8 mouse cellular contexts compared by ENCODE assay signal in the genomic region with DNA sequence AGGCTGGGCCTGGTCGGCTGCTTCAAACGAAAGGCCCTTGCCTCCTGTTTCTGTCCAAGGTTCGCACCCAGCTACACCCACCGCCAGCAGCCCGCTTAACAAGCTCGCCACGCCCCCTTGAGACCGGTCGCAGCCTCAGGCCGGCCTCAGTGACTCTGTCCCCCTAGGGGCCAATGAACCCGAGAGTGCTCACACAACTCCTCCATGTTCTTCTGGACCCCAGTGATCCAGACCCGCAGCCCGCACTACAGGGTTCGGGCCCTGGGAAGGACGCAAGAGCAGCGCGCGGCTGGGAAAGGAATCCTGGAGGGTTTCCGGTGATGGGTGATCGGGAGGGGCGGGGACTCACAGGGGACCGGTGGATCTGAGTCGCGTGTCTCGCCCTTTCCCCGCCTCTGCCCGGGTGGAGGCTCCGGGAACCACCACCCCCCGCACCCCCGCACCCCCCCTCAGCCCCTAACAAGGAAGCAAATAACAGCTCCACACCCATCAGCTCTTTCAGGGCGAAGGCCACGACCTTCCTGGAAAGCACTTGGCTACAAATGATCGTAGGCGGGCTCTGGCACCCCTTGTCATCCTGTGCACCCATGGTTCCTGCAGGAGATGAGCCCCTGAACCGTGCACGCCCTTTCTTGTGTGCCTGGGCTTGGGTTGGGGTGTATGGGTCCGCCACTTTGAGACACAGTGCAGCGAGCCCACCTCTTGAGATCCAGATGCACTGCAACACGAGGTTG. TPM values are rescaled to one million over a fixed set of nuclear protein-coding genes. Genes with fewer than 3 reads are reported as not detected.
A peak's percentile ranks its signal among the peaks of the same experiment; 100 is the strongest.
DNase-seq lines count a peak whose midpoint lies in the region; ATAC-seq lines count a peak whose summit lies in the region.

No protein-coding gene starts in this region.

- peak; percentile 50 to 52 for DNase-seq in cerebellum, postnatal 10 days
- no peak for DNase-seq in cerebellum, adult 18-20 months
- peak; percentile 78 for DNase-seq in adrenal gland, postnatal 10 days
- peak; percentile 32 for DNase-seq in forelimb bud, embryonic 11.5 days (ENCODE audit: low read depth, low spot score)
- peak; percentile 60 for DNase-seq in hindbrain, embryonic 14.5 days (ENCODE audit: low spot score)
- peak; percentile 54 to 89 for DNase-seq in left cerebral cortex, postnatal 10 days (ENCODE audit: extremely low spot score in 1 of 2, low spot score in 2 of 2)
- DNase-seq in splenic B cell, adult 2 months (ENCODE audit: low read depth, low spot score): peak; percentile 62

- peaks cover 19% of the 10 kb centered on the region for H3K4me1 ChIP-seq in hindbrain, embryonic 14.5 days (replicated peaks; ENCODE audit: control insufficient read depth, insufficient read depth, low read length)
- peaks cover 22% of the 10 kb centered on the region for H3K4me1 ChIP-seq in megakaryocyte, embryonic 14.5 days

- peak overlapping the region; percentile 45 for H3K4me3 ChIP-seq in hindbrain, embryonic 14.5 days (replicated peaks; ENCODE audit: low read length)
- H3K4me3 ChIP-seq in megakaryocyte, embryonic 14.5 days (replicated peaks): peak overlapping the region; percentile 89

- intact Hi-C loops in left cerebral cortex, postnatal 10 days (cut with DNase I): no loop called here

- no peaks in the 10 kb centered on the region for H3K36me3 ChIP-seq in hindbrain, embryonic 14.5 days (replicated peaks; ENCODE audit: control insufficient read depth, insufficient read depth)
- H3K36me3 ChIP-seq in megakaryocyte, embryonic 14.5 days (replicated peaks; ENCODE audit: low read length): no peaks in the 10 kb centered on the region
- no peaks in the 10 kb centered on the region for H3K36me3 ChIP-seq in splenic B cell, adult 2 months (ENCODE audit: control insufficient read depth, insufficient read depth, low read length, poor library complexity, severe bottlenecking)

- no peaks in the 10 kb centered on the region for H3K27me3 ChIP-seq in hindbrain, embryonic 14.5 days (ENCODE audit: control insufficient read depth, insufficient read depth, low read length)
- peaks cover 77% of the 10 kb centered on the region for H3K27me3 ChIP-seq in megakaryocyte, embryonic 14.5 days (replicated peaks)
- H3K27me3 ChIP-seq in splenic B cell, adult 2 months (ENCODE audit: control insufficient read depth, insufficient read depth, low read length, poor library complexity, severe bottlenecking): no peaks in the 10 kb centered on the region

- peak overlapping the region; percentile 72 for H3K4me2 ChIP-seq in hindbrain, embryonic 14.5 days (replicated peaks)

- H3K9ac ChIP-seq in hindbrain, embryonic 14.5 days: peak overlapping the region; percentile 72

- no peaks in the 10 kb centered on the region for H3K9me3 ChIP-seq in hindbrain, embryonic 14.5 days (ENCODE audit: control insufficient read depth, low read length)
- H3K9me3 ChIP-seq in megakaryocyte, embryonic 14.5 days: no peaks in the 10 kb centered on the region

- under 1% methylated on average over 39 of the region's 39 CpGs for WGBS in hindbrain, embryonic 14.5 days

- ATAC-seq in hindbrain, embryonic 14.5 days (ENCODE audit: low FRiP score): peak; percentile 42; the same call in 1 of the 2 replicates

- H3K27ac ChIP-seq in hindbrain, embryonic 14.5 days: peak overlapping the region; percentile 45; the same call in 1 of the 2 replicates

RNA-seq across cellular contexts. Expression of a gene that starts 17.9 kb away (rescaled TPM):
- total RNA-seq in adrenal gland, postnatal 10 days (2021): 10 to 100 TPM; 26.6 to 34.4 TPM
- 59.5 and 64.0 TPM in 2 replicates for polyA plus RNA-seq in hindbrain, embryonic 14.5 days (2014; fragmentation: Nextera tagmentation; extraction: Ambion mirVana)
- 10 to 100 TPM; 14.2 to 18.8 TPM for total RNA-seq in left cerebral cortex, postnatal 10 days (2021)
- 18.5 and 51.3 TPM in 2 replicates for polyA plus RNA-seq in megakaryocyte, embryonic 14.5 days (2012; ENCODE audit: insufficient read depth, low replicate concordance)

RNA-seq across cellular contexts. Expression of a gene that starts 18.2 kb away (rescaled TPM):
- 10 to 100 TPM; 10.4 to 10.7 TPM for total RNA-seq in adrenal gland, postnatal 10 days (2021)
- polyA plus RNA-seq in hindbrain, embryonic 14.5 days (2014; fragmentation: Nextera tagmentation; extraction: Ambion mirVana): 9.0 and 10.0 TPM in 2 replicates
- total RNA-seq in left cerebral cortex, postnatal 10 days (2021): 10 to 100 TPM in 1 of 2 experiments, 1 to 10 TPM in 1; 8.8 to 10.4 TPM
- polyA plus RNA-seq in megakaryocyte, embryonic 14.5 days (2012; ENCODE audit: insufficient read depth, low replicate concordance): 1.6 and 6.8 TPM in 2 replicates

RNA-seq across cellular contexts. Expression of a gene that starts 24.6 kb away (rescaled TPM):
- 10 to 100 TPM; 41.2 to 76.8 TPM for total RNA-seq in adrenal gland, postnatal 10 days (2021)
- 52.1 and 61.0 TPM in 2 replicates for polyA plus RNA-seq in hindbrain, embryonic 14.5 days (2014; fragmentation: Nextera tagmentation; extraction: Ambion mirVana)
- total RNA-seq in left cerebral cortex, postnatal 10 days (2021): 10 to 100 TPM; 40.6 to 44.0 TPM
- 14.1 and 18.1 TPM in 2 replicates for polyA plus RNA-seq in megakaryocyte, embryonic 14.5 days (2012; ENCODE audit: insufficient read depth, low replicate concordance)

Comparison
In these comparisons a context has a peak if more than half of its experiments do, and no peak if none do; other contexts are left out.
1. DNase-seq: peak in cerebellum, postnatal 10 days (2 of 2), adrenal gland, postnatal 10 days (single experiment), forelimb bud, embryonic 11.5 days (single experiment), hindbrain, embryonic 14.5 days (single experiment), left cerebral cortex, postnatal 10 days (2 of 2) and splenic B cell, adult 2 months (single experiment); none in cerebellum, adult 18-20 months (0 of 2).